Mouse (Mus musculus) liver, postnatal 0 days (tissue): ENCODE results near the gene Mrps27.

Experiments
- CTCF ChIP-seq: sonication (generic); IDR thresholded peaks from 2 replicates; pipeline ENCODE4 v1.5.1; 2016; ENCODE audit warnings: antibody characterized with exemption, low read depth
- EP300 ChIP-seq: IDR thresholded peaks from 2 replicates; pipeline ENCODE4 v1.6.1; 2016; ENCODE audit warnings: antibody characterized with exemption, low read depth, mild to moderate bottlenecking

- TF ChIP-seq EP300 = no peak
- TF ChIP-seq CTCF = no peak
These were observed 6.6 kb downstream of the Mrps27 start for GRCm38 (mm10) chr13:99351186-99351585.
